Mouse (Mus musculus) erythroblast, embryonic 14.5 days (primary cell): Measurements from ENCODE around the gene Plppr1. TPM values are rescaled to one million over a fixed set of nuclear protein-coding genes. Genes with fewer than 3 reads are reported as not detected.

Experiments used
- H3K27me3 ChIP-seq: 2 replicates; pipeline ENCODE4 v1.6.1; 2012; ENCODE audit warnings: inconsistent platforms; ENCODE audit not compliant: control insufficient read depth
- H3K36me3 ChIP-seq: 2 replicates; pipeline ENCODE4 v1.6.1; 2012; ENCODE audit warnings: mild to moderate bottlenecking, inconsistent platforms; ENCODE audit not compliant: control insufficient read depth
- H3K4me1 ChIP-seq: 2 replicates; pipeline ENCODE4 v1.6.1; 2012; ENCODE audit warnings: inconsistent platforms; ENCODE audit not compliant: control insufficient read depth
- H3K4me3 ChIP-seq: replicated peaks from 2 replicates; pipeline ENCODE3; 2012; ENCODE audit warnings: moderate library complexity, mild to moderate bottlenecking, inconsistent platforms
- H3K9me3 ChIP-seq: 2 replicates; pipeline ENCODE4 v1.6.1; 2012; ENCODE audit warnings: low read length, inconsistent platforms, mixed read lengths; ENCODE audit not compliant: control insufficient read depth
- GATA1 ChIP-seq: IDR thresholded peaks from 2 replicates; pipeline ENCODE4 v1.6.1; 2012; ENCODE audit warnings: low read length, inconsistent platforms, mixed read lengths
- TAL1 ChIP-seq: IDR thresholded peaks from 3 replicates; pipeline ENCODE4 v1.6.1; 2012; ENCODE audit warnings: low read length, inconsistent platforms, mixed read lengths
- polyA plus RNA-seq: library from polyadenylated mRNA; stranded (reverse); fragments of >175 nt; gene quantifications from 2 replicates; pipeline ENCODE4 v1.2.3, GENCODE M21; 2012

Gene Plppr1
- polyA plus RNA-seq, 1 experiment, result not detected

GRCm38 (mm10) chr4:49156781-49157180, 97.7 kb downstream of the Plppr1 start:
- Histone ChIP-seq H3K4me3 (no peak overlapping the region), H3K27me3 (no peaks in the 10 kb centered on the region)

GRCm38 (mm10) chr4:49163285-49163684, 104.2 kb downstream of the Plppr1 start:
- H3K36me3 ChIP-seq, result no peaks in the 10 kb centered on the region
- TF ChIP-seq TAL1 (no peak), GATA1 (no peak)
- peaks cover 7% of the 10 kb centered on the region for H3K9me3 ChIP-seq
- H3K4me3 ChIP-seq, result no peak overlapping the region
- H3K4me1 ChIP-seq, result no peaks in the 10 kb centered on the region
- no peaks in the 10 kb centered on the region for H3K27me3 ChIP-seq

More at GRCm38 (mm10) chr4:49156781-49157180, 97.7 kb downstream of the Plppr1 start:
- TF ChIP-seq TAL1, result no peak
- no peak for TF ChIP-seq GATA1
- H3K36me3 ChIP-seq, result no peaks in the 10 kb centered on the region
- H3K9me3 ChIP-seq, result no peaks in the 10 kb centered on the region
- H3K4me1 ChIP-seq, result no peaks in the 10 kb centered on the region

GRCm38 (mm10) chr4:49166391-49166790, 107.3 kb downstream of the Plppr1 start:
- peaks cover 7% of the 10 kb centered on the region for H3K9me3 ChIP-seq
- no peaks in the 10 kb centered on the region for H3K4me1 ChIP-seq
- H3K27me3 ChIP-seq, result no peaks in the 10 kb centered on the region
- no peak overlapping the region for H3K4me3 ChIP-seq
- no peaks in the 10 kb centered on the region for H3K36me3 ChIP-seq
- TF ChIP-seq TAL1 (no peak), GATA1 (no peak)

GRCm38 (mm10) chr4:49167030-49167429, 108.0 kb downstream of the Plppr1 start:
- no peaks in the 10 kb centered on the region for H3K36me3 ChIP-seq
- H3K9me3 ChIP-seq, result peaks cover 7% of the 10 kb centered on the region
- TF ChIP-seq TAL1, result no peak
- TF ChIP-seq GATA1, result no peak
- no peaks in the 10 kb centered on the region for H3K4me1 ChIP-seq
- no peak overlapping the region for H3K4me3 ChIP-seq
- H3K27me3 ChIP-seq, result no peaks in the 10 kb centered on the region

GRCm38 (mm10) chr4:49169498-49169897, 110.4 kb downstream of the Plppr1 start:
- Histone ChIP-seq H3K4me1 (no peaks in the 10 kb centered on the region), H3K27me3 (no peaks in the 10 kb centered on the region), H3K4me3 (no peak overlapping the region), H3K36me3 (no peaks in the 10 kb centered on the region), H3K9me3 (peaks cover 7% of the 10 kb centered on the region; the same call in 1 of the 2 replicates)
- no peak for TF ChIP-seq GATA1
- TF ChIP-seq TAL1, result no peak

GRCm38 (mm10) chr4:49178101-49178500, 119.0 kb downstream of the Plppr1 start:
- no peak overlapping the region for H3K4me3 ChIP-seq
- no peaks in the 10 kb centered on the region for H3K4me1 ChIP-seq
- H3K9me3 ChIP-seq, result no peaks in the 10 kb centered on the region
- TF ChIP-seq GATA1, result no peak
- no peak for TF ChIP-seq TAL1
- H3K36me3 ChIP-seq, result no peaks in the 10 kb centered on the region
- H3K27me3 ChIP-seq, result no peaks in the 10 kb centered on the region

GRCm38 (mm10) chr4:49178891-49179290, 119.8 kb downstream of the Plppr1 start:
- Histone ChIP-seq H3K4me3 (no peak overlapping the region), H3K36me3 (no peaks in the 10 kb centered on the region), H3K4me1 (no peaks in the 10 kb centered on the region), H3K9me3 (no peaks in the 10 kb centered on the region), H3K27me3 (no peaks in the 10 kb centered on the region)
- TF ChIP-seq TAL1 (no peak), GATA1 (no peak)

GRCm38 (mm10) chr4:49179471-49180181, 120.6 kb downstream of the Plppr1 start:
- no peak overlapping the region for H3K4me3 ChIP-seq
- no peaks in the 10 kb centered on the region for H3K4me1 ChIP-seq
- H3K27me3 ChIP-seq, result no peaks in the 10 kb centered on the region
- no peaks in the 10 kb centered on the region for H3K9me3 ChIP-seq
- TF ChIP-seq TAL1 (no peak), GATA1 (no peak)
- H3K36me3 ChIP-seq, result no peaks in the 10 kb centered on the region

- H3K4me1 ChIP-seq, result no peaks in the 10 kb centered on the region
- H3K9me3 ChIP-seq, result no peaks in the 10 kb centered on the region
- TF ChIP-seq TAL1 (no peak), GATA1 (no peak)
- H3K4me3 ChIP-seq, result no peak overlapping the region
- H3K36me3 ChIP-seq, result no peaks in the 10 kb centered on the region
- no peaks in the 10 kb centered on the region for H3K27me3 ChIP-seq
Measured at GRCm38 (mm10) chr4:49189991-49190526, 131.0 kb downstream of the Plppr1 start.
